Mouse (Mus musculus): ENCODE measurements around the gene Adamts5.

Adamts5 gene

GRCm38 (mm10) chr16:85901581-85901910, at the start of gene Adamts5:
Adamts5 (minus strand) TSS chr16:85901828.
- no peak for DNase-seq (ENCODE audit: low spot score)

- DNase-seq (ENCODE audit: low spot score): no peak
Observed at GRCm38 (mm10) chr16:85950356-85950755, 48.7 kb upstream of the Adamts5 start.

DNA sequence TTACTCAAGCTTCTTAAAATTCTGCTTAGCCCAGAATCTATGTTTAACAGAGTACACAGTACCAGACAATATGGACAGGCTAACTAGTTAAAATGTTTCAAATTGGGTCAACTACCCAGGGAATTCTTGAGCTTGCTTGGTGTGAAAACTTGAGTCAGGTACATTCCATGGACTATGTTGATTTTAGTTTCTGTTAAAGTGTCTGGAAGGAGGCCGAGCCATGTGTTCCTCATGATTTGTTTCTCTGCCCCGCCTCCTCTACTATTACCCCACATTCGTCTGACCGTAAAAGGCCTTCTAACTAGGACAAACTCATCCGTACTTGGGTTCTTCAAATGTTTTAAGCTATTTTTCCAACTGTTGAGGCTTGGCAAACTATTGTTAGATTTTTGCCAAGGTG, 24.4 kb upstream of the Adamts5 start:
- peak; percentile 16 for DNase-seq (ENCODE audit: low spot score)

DNA sequence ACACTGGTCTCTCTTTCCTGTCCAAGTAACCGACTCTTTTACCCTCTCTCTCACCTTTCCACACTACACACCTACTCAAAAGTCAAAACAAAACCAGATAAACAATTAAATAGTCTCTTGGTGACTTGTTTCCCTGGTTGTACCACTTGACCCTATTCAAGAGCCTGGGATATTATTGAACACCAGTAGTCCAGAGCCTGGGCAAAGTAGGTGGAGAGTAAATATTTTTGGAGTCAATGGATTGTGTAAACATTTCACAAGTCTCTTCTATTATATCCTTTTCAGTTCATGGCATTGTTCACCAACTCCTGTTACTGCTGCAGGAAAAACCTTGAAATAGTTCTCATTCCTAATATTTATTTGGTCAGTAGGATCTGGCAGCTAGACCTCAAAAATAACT, 20.8 kb upstream of the Adamts5 start:
- DNase-seq (ENCODE audit: low spot score): no peak

- no peak for DNase-seq (ENCODE audit: low spot score)
Observed at GRCm38 (mm10) chr16:85920122-85920521, 18.5 kb upstream of the Adamts5 start.

GRCm38 (mm10) chr16:85900702-85901580, 687 bp downstream of the Adamts5 start:
- peak; percentile 66 for DNase-seq (ENCODE audit: low spot score)

DNA sequence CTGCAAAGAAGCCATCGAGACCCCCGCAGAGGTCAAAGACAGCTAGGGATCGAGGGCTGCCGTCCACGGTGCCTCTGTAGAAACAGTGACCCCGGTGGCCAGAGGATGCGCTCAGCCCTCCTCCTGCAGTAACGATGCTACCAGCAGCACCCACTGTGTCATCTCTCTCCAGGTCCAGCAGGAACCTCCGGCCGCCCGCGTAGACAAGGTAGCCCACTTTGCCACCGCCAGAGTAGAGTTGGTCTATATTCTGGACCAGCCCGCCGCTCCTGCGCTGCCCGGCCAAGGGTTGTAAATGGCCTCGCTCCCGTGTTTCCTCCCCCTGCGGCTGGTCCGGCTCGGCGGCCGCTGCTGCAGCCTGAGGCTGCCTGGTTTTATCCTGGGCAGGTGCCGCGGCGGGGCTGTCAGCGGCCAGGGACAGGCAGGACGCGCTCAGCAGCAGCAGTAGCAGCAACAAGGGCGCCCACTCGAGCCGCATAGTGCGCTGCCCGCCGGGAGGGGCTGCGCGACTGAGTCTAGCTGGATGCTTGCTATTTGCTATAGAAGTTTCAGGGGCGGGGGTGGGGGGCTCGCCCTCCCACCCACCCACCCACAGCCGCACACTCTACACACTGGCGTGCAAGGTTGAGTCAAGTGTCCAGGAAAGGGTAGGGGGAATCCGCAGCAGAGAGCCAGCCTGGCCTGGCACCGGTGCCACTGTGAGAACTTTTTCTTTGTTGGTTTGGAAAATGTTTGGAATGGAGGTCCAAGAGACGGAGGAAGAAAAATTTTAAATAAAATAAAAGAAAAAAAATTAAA, 1.6 kb downstream of the Adamts5 start:
- DNase-seq (ENCODE audit: low spot score): no peak

- no peak for DNase-seq (ENCODE audit: low spot score)
Observed at GRCm38 (mm10) chr16:85899301-85899721, 2.3 kb downstream of the Adamts5 start.

DNA sequence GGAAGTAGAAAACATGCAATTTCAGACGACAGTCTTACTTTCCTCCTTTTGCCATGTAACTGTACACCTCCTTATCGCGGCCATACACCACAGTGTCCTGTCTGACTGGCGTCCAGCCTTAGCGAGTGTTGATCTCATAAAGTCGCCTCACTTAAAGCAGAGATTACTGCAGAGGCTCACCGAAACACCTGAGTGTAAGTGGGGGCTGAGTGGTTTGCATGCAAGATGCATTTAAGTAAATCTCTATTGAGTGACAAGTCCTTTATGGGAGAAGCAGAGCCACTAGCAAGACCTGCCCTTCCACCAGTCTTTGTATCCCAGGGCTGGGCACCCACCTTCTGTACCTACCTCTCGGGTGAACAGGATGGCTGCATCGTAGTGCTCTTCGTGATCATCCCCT, 2.8 kb downstream of the Adamts5 start:
- no peak for DNase-seq (ENCODE audit: low spot score)

GRCm38 (mm10) chr16:85898391-85898790, 3.2 kb downstream of the Adamts5 start:
- no peak for DNase-seq (ENCODE audit: low spot score)

GRCm38 (mm10) chr16:85897854-85898253, 3.8 kb downstream of the Adamts5 start:
- DNase-seq (ENCODE audit: low spot score): no peak

GRCm38 (mm10) chr16:85895948-85896347, 5.7 kb downstream of the Adamts5 start:
- no peak for DNase-seq (ENCODE audit: low spot score)

DNA sequence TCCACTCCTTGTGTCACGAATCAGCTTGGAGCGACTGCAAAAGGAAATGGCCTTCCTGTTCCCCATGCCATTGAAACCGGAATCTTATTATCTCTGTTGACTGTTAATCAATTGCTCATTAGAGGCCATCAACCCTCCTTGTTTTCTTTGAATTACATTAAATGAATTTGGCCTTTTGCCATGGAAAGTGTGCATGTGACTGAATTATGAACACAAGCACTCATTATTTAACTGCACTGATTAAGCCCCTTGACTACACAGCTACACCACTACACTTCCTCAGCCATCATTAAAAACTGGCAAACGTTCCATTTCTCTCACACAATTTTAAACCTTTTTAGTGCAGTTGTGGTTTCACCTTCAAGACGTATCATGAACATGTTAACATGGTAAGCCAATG, 11.8 kb downstream of the Adamts5 start:
- DNase-seq (ENCODE audit: low spot score): no peak

- no peak for DNase-seq (ENCODE audit: low spot score)
Observed at GRCm38 (mm10) chr16:85887289-85888051, 14.2 kb downstream of the Adamts5 start.

DNA sequence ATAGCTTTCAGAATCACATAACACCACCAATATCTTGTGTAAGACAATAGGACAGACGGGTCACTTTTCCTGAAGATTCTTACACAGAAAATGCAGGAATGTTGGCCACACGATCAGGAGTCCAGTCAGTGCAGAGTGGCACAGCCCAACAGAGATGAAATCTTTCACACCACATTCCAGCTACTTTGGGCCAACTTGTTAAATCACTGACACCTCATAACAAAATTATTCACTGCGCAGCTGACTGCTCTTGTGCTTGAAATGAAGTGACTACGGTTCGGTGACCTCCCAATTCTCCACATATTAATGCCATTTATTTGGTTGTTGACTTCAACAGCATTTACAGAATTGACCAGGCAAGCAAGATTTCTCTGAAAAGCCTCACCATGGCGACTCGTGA, 22.6 kb downstream of the Adamts5 start:
- no peak for DNase-seq (ENCODE audit: low spot score)

DNA sequence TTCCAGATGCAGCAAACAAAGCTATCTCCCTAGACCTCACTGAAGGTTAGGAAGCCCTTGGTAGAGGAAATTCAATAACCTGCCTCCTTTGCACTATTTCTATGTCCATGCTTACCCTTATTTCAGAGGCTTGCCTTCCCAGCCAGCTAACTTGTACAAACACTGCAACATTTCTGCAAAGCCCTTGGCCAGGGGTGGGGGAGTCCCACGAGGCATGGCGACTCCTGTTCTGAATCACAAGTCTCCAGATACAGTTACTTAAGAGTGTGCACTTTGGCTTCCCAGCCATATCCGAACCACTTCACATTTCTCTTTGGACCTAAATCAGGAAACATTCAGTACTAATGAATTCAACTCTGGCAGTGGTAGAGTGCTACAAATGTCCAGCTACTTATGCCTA, 27.5 kb downstream of the Adamts5 start:
- peak; percentile 39 for DNase-seq (ENCODE audit: low spot score)

- DNase-seq (ENCODE audit: low spot score): peak; percentile 33
Observed at GRCm38 (mm10) chr16:85871971-85872370, 29.7 kb downstream of the Adamts5 start.

DNA sequence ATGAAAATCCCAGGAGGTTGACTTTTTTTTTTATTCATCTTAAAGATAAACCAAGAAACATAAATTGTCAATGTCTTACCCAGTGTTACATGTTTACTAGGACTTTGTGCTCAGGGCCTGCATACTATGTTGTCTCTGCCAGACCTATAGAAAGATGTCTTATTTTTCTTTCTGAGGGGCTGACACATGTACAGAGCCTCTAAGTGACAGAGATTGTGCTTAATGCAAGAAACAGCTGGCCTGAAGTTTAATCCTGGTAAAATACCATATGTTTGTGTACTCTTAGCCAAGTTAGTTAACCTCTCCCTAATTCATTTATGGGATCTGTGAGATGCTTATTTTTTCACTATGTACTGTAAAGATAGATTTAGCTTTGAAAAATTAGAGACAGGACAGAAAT, 30.4 kb downstream of the Adamts5 start:
- no peak for DNase-seq (ENCODE audit: low spot score)

DNA sequence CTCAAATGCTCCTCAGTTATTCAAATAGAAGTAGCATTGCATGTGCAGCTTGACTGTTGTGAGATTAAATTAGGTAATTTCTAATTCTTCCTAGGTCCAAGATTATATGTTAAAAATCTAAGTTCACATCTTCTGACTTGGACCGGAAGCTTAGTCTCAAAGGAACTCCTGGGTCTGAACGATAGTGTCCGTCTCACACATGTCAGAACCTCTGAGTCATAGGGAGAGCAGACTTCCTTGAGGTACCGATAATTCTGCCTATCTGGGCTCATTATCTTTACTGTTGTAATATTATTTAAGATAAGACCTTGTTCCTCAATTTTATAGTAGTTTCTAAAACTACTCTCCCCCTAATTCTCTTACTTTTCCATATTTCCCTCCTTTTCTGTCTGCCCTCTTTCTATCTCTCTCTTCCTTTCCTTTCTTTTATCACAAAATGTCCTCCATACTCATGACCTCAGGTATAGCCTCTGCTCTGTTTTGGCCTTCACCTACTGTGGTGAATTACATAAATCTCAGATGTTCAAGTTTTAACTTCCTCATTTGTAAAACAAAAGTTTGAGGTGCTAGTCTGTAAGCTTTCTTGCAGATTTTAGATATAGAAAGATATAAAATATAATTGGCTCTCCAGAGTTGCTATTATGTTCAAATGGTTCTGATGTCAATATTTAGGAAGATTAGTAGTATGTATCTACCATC, 36.8 kb downstream of the Adamts5 start:
- no peak for DNase-seq (ENCODE audit: low spot score)

DNA sequence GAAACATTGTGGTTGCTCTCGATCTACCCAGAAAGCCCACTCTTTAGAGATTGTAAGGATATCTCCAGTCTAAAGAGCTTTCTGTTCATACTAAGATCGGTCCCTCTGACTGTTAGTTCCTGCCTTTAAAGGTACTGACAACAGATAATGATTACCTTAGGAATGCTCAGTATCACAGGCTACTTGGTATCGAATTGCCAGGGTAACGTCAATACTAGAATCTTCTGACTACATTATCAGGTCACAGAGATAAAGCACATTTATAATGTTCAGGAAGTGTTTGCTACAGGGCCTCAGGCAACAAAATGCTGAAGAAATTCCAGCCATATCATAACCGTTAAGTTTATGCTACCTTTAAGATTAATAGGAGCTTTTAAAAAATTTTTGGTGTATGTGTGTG, 47.1 kb downstream of the Adamts5 start:
- no peak for DNase-seq (ENCODE audit: low spot score)

DNA sequence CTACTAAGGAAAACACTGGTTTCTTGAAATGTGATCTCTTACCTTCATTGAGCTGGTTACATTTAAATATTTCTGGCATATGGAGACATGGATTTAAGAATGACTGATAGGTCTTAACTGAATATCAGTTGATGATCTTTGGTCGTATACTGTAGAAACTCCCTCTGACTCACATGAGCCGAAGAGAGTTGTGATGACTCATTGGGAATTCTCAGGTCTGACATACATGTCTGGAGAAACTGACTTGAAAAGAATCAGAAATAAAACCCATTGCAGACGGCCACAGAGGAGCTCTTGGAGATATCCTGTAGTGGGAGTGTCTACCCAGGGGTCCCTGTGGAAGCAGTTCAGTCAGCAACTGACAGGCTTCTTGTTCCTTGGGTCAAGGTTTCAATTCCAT, 74.6 kb downstream of the Adamts5 start:
- DNase-seq (ENCODE audit: low spot score): no peak

GRCm38 (mm10) chr16:85822330-85822916, 79.2 kb downstream of the Adamts5 start:
- DNase-seq (ENCODE audit: low spot score): no peak
